Mouse (Mus musculus) lung, postnatal 0 days (tissue): Measurements from ENCODE around the gene Eapp.

Experiments used
- CTCF ChIP-seq: IDR thresholded peaks from 2 replicates; pipeline ENCODE4 v1.5.1; 2016; ENCODE audit warnings: antibody characterized with exemption, mild to moderate bottlenecking
- EP300 ChIP-seq: IDR thresholded peaks from 2 replicates; pipeline ENCODE4 v1.6.1; 2016; ENCODE audit warnings: antibody characterized with exemption, mild to moderate bottlenecking, control low read depth

DNA sequence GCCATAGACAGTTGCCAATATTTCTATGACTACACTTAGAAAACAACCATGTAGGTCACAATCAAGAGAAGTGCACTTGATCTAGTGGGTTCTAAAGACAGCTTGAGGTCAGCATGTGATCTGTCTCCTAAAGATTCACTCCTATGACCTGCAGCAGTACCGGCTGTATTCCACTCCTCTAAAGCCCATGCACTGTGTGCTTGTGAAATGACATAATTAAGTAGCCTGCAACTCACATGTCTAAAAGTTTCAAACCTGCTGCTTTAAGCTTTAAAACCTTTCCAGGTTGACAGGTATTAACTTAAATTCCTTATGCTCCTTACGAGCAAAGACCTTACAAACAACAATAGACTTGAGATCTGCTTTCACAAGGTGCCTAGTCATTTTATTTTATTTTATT, 38.5 kb downstream of the Eapp start:
- TF ChIP-seq CTCF = no peak
- no peak for TF ChIP-seq EP300
